Mouse (Mus musculus) monocyte, adult 59 days (primary cell): ENCODE results near the gene Olfr1037. TPM values are rescaled to one million over a fixed set of nuclear protein-coding genes. Genes with fewer than 3 reads are reported as not detected.

Experiments used
- total RNA-seq, 2 experiments: library from RNA; stranded (reverse); gene quantifications; one replicate each; pipeline ENCODE4 v1.2.4; 2023

Gene Olfr1037
- not detected for total RNA-seq

DNA sequence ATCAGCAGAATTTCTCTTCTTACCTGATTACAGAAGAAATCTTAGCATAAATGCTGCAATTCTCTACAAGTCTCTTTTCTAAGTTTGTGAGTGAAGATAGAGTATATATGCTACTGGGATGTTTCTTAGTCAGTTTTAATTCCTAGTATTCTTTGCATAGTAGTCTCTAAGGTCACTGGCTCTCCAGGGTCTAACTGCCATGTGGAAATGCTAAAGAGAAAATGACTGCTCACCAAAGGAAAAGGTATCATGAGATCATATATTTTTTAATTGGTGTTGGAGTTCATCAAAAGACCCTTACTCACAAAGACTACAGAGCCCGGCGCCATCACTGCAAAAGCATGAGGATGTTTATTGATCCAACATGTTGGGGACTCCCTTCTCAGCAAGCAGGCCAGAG, at the start of gene Olfr1037:
Olfr1037 (minus strand) TSS at position 101 of the 400 bp plus-strand sequence.

DNA sequence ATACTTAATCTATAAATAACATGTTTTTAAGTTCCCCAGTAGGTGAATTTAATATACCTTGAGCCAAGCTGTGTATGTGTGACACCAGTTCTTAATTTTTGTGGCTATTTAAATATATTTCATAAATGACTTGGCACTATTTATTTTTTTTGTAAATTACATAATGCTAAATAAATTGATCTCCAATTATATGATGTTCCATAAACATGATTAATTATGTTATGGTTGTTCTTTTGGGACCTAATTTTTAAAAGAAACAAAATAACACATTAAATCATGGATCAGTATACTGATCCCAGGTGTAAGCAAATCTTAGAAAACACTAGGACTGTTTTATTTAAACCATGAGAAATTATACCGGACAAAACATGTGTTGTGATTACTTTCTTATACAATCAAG, 48.6 kb upstream of the Olfr1037 start, which contains the start of gene Olfr1039:
Olfr1039 (minus strand) TSS at position 101 of the 400 bp plus-strand sequence.

DNA sequence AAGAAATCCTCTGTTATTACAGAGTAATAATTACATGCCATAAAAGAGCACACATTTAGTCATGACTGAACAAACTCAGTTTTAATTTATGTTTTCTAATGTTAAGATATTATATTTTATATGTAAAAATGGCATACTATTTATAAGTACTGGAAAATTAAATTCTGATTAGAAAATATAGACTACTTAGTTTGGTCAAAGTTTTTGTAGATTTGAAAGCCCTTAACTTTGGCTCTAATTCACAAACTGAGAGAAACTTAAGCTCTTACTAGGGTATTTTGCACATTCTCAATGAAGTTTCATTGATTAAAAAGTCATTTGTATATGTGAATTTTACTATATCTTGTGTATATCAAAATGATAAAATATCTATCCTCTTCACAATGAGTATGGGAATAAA, 13.5 kb downstream of the Olfr1037 start, which contains the start of gene Olfr1036:
Olfr1036 (plus strand) TSS at position 301 of the 400 bp plus-strand sequence.

DNA sequence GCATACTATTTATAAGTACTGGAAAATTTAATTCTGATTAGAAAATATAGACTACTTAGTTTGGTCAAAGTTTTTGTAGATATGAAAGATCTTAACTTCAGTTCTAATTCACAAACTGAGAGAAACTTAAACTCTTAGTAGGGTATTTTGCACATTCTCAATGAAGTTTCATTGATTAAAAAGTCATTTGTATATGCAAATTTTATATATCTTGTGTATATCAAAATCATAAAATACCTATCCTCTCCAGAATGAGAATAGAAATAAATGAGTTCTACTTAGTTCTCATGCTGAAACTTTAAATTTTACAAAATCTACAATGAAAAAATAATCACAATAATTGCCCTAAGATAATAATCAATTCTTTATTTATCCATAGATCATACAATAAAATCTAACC, 41.6 kb downstream of the Olfr1037 start, which contains the start of gene Olfr1034:
Olfr1034 (plus strand) TSS at position 301 of the 400 bp plus-strand sequence.

Other genes with a start within 250 kb of the Olfr1037 start
- not detected for gene Olfr1019, start 241.9 kb downstream of the Olfr1037 start, total RNA-seq
- not detected for gene Olfr1020, start 240.4 kb downstream of the Olfr1037 start, total RNA-seq
- gene Olfr1022, start 218.8 kb downstream of the Olfr1037 start, total RNA-seq = not detected
- not detected for gene Olfr1023, start 201.7 kb downstream of the Olfr1037 start, total RNA-seq
- gene Olfr1024, start 182.3 kb downstream of the Olfr1037 start, total RNA-seq = not detected
- gene Olfr1025-ps1, start 172.2 kb downstream of the Olfr1037 start, total RNA-seq = not detected
- gene Olfr1026, start 165.8 kb downstream of the Olfr1037 start, total RNA-seq = not detected
- gene Olfr1028, start 136.9 kb downstream of the Olfr1037 start, total RNA-seq = not detected
- not detected for gene Olfr1029, start 113.5 kb downstream of the Olfr1037 start, total RNA-seq
- not detected for gene Olfr1030, start 108.1 kb downstream of the Olfr1037 start, total RNA-seq
- gene Olfr1031, start 97.1 kb downstream of the Olfr1037 start, total RNA-seq = not detected
- gene Olfr1032, start 81.8 kb downstream of the Olfr1037 start, total RNA-seq = not detected
- not detected for gene Olfr1033, start 66.8 kb downstream of the Olfr1037 start, total RNA-seq
- not detected for gene Olfr1034, start 41.5 kb downstream of the Olfr1037 start, total RNA-seq
- gene Olfr1036, start 13.4 kb downstream of the Olfr1037 start, total RNA-seq = not detected
- not detected for gene Olfr1039, start 48.5 kb upstream of the Olfr1037 start, total RNA-seq
- gene Olfr1040, start 59.3 kb upstream of the Olfr1037 start, total RNA-seq = not detected
- not detected for gene Olfr1042, start 74.5 kb upstream of the Olfr1037 start, total RNA-seq
- gene Olfr1043, start 80.1 kb upstream of the Olfr1037 start, total RNA-seq = not detected
- not detected for gene Olfr1044, start 90.4 kb upstream of the Olfr1037 start, total RNA-seq
- gene Olfr52, start 98.3 kb upstream of the Olfr1037 start, total RNA-seq = not detected
- gene Olfr1045, start 115.6 kb upstream of the Olfr1037 start, total RNA-seq = not detected
- not detected for gene Olfr1046, start 131.9 kb upstream of the Olfr1037 start, total RNA-seq
- gene Olfr1047, start 144.0 kb upstream of the Olfr1037 start, total RNA-seq = not detected
- not detected for gene Olfr1048, start 152.9 kb upstream of the Olfr1037 start, total RNA-seq
- gene Olfr1049, start 170.9 kb upstream of the Olfr1037 start, total RNA-seq = not detected
- not detected for gene Olfr1051, start 191.7 kb upstream of the Olfr1037 start, total RNA-seq
- gene Olfr1052, start 205.1 kb upstream of the Olfr1037 start, total RNA-seq = not detected
- not detected for gene Olfr1053, start 227.9 kb upstream of the Olfr1037 start, total RNA-seq
- not detected for gene Olfr1054, start 248.0 kb upstream of the Olfr1037 start, total RNA-seq